Mouse (Mus musculus) adrenal gland, adult 2 months (tissue): ENCODE results near the gene Borcs7. TPM values are rescaled to one million over a fixed set of nuclear protein-coding genes. Genes with fewer than 3 reads are reported as not detected.

Experiments
- DNase-seq: peaks from one replicate; pipeline ENCODE4 v3.0.0; 2021
- polyA plus RNA-seq: library from polyadenylated mRNA; depleted of rRNA; stranded (reverse); fragments of >200 nt; gene quantifications from 2 replicates; pipeline ENCODE4 v1.2.3, GENCODE M21; 2012
- total RNA-seq, 2 experiments: library from RNA; stranded (reverse); gene quantifications; 2 replicates each; pipeline ENCODE4 v1.2.3; 2021

The Borcs7 gene
- total and polyA plus RNA-seq, 3 experiments, result 2.9 to 14.5 (median 13.5) TPM

DNA sequence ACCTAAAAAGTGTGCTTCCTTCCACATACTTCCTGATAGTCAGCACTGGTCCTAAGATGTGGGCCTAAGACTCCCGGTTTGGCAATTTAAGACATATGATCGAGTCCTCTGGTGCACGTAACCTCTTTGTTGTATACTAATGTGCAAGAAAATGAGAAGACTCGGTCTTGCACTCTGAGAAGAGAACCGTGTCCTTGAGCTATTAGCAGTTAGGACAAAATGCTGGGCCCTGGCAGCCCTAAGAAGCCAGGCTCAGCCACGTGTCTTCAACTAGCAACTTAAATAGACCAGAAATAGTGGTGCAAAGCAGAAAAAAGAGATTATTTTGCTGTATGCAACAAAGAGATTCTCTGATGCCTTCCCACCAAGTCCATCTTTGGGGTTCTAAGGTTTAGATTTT is 26.9 kb upstream of the Borcs7 start:
- peak; percentile 1 for DNase-seq

DNA sequence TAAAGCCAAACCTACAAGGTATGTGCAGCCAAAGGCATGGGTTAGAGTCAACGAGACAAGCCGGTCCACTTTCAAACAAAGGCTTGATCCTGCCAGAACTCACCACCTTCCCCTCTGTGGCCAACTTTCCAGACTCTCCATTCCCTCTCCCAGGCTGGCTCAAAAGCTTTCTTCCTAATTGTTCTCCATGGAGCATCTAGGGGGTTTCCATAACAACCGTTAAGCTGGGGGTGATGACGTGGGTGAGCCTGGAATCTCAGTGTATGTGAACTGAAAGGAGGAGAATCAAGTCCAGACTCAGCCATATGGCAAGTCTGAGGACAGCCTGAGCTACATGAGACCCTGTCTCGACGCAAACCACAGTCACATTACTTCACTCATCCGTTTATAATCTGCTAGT is 24.2 kb upstream of the Borcs7 start:
- peak; percentile 3 for DNase-seq

DNA sequence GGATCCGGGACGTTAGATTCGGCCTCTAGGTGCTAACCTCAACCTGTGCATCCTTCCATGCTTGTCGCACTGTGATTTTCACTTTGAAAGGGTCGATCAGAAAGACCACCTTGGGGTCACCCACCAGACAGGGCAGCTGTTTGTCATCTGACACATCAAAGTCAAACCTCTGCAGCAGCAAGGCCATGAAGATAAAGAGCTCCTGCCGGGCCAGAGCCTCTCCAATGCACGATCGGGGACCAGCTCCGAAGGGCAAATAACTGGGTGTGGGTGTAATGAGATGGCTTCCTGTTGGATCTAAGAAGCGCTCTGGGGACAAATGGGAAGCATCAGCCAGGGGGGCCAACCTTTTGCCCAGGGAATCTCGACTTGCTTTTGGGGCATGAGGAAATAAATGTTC is 22.4 kb upstream of the Borcs7 start:
- peak; percentile 42 for DNase-seq

DNA sequence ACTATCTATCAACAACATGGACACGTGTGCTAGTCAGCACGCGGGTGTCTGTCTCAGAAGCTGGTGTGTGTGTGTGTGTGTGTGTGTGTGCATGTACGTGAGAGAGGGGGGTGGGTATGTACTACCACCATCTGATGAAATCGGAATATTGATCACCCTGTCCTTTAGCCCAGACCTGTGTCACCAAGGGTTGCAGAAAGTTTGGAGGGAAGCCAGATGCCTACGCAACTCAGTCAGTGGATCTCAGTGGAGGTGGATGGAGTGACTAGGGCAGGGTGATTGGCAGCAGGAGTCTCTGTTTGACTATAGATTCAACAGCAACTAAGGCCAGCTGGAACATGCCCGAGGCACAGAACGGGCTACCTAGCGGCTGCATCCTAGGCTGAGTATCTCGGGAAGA is 21.4 kb upstream of the Borcs7 start:
- peak; percentile 60 for DNase-seq

GRCm38 (mm10) chr19:46669802-46670201 is 19.9 kb upstream of the Borcs7 start:
- no peak for DNase-seq

- peak; percentile 64 for DNase-seq
Measured at GRCm38 (mm10) chr19:46670691-46671090, 19.0 kb upstream of the Borcs7 start.

- DNase-seq, result peak; percentile 78
Measured at GRCm38 (mm10) chr19:46672766-46673418, 16.8 kb upstream of the Borcs7 start, which contains the start of gene Cyp17a1. Gene Cyp17a1 (minus strand): TSS chr19:46673172.

GRCm38 (mm10) chr19:46675641-46676040 is 14.1 kb upstream of the Borcs7 start:
- DNase-seq, result peak; percentile 20

DNA sequence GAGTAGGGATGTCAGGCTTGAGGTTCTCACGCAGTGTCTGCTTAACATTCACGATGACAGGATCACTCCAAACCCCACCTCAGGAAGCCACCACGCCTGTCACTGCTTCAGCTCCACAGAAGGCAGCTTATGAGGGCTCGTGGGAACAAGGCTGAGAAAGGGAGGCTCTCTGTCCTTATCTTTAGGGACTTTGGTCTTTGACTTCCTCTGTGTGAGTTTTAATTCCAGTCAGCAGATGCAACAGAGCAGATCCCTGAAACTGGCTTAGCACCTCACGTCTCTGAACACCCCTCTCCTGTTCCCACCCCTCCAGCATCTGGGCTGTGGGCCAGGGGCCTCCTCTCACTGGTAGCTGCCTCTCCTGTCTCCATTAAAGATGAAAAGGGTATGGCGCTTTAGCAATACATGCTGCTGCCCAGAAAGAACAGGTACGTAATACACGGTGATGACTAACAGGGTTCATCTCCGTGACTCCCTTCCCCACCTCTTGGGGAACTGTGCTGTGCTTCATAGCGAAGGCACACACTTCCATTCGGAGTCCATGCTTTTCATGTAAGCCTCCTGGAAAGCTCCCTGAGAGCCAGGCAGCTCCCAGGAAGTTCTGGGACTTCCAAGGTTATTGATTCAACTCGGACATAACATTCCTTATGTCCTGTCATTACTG is 9.9 kb upstream of the Borcs7 start:
- no peak for DNase-seq

DNA sequence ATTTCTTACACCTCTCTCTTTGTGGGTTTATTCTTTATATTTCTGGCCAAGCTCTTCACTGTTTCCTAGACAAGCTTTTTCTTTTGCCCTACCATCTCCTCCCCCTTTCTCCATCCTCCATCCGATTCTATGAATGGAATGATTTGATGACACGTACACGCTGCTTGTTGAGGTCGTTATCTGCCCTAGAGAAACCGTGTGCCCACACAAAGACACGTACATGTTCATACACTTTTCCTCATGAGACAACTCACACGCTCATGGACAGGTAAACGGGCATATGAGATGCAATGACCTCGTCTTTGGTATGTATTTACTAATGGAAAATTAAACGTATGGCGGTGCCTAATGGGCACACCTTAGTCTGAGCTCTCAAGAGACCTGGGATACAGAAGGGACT is 681 bp downstream of the Borcs7 start:
- no peak for DNase-seq

DNA sequence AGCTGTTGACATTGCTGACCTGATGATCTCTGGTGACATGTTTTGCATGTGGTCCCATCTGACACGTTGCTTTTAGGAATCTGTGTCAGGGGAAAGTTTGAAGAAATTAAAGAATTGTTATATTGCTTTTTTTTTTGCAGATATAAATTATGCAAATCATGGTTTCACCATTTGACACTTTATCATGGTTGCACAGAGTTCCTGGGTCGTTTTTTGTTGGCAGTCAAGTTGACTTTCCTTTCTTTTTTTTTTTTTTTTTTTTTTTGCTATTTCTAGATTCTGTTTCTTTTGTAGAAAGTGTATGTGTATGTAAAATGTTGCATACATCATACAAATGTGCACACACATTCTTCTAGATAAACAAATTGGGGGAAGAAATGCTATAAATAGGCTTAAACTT is 1.4 kb downstream of the Borcs7 start:
- DNase-seq, result no peak

GRCm38 (mm10) chr19:46693146-46693545 is 3.4 kb downstream of the Borcs7 start:
- peak; percentile 14 for DNase-seq

GRCm38 (mm10) chr19:46696482-46696881 is 6.8 kb downstream of the Borcs7 start:
- DNase-seq, result no peak

DNA sequence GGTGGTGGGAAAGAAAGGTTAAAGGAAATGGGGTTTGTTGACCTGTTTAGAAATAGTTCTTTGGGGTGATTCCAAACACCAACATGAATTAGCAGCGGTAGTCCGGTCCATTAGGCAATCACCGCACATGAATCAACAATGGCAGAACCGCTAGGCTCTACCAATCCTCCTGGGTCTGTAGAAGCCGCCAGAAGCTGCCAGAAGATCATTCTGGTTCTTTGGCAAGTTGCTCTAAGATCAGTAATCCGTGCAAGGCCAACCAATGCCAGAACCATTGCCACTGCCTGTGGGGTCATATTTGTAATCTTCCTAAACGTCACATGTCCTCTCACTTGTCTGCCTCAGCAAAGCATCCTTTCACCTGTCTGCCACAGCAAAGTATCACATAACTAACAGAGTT is 7.2 kb downstream of the Borcs7 start:
- peak; percentile 39 for DNase-seq

GRCm38 (mm10) chr19:46697840-46698517 is 8.3 kb downstream of the Borcs7 start:
- peak; percentile 30 for DNase-seq

- peak; percentile 30 for DNase-seq
Measured at GRCm38 (mm10) chr19:46699011-46699481, 9.3 kb downstream of the Borcs7 start.

DNA sequence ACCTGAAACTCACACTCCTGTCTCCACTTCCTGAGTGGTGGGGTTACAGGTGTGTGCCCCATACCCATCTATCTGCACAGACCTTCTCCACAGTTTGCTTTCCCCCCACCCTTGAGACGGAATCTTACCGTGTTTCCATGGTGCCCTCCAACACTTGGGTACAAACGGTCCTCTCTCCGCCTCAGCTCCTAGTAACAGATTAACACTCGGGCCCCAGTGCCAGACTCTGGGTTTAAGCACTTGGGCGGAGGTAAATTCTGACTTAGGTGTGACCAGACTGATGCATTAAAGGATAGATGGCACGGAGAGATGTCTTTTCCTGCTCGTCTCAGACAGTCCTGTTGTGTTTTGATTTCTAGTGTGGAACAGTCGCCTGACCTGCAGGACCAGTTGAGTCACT is 11.4 kb downstream of the Borcs7 start:
- DNase-seq, result no peak

DNA sequence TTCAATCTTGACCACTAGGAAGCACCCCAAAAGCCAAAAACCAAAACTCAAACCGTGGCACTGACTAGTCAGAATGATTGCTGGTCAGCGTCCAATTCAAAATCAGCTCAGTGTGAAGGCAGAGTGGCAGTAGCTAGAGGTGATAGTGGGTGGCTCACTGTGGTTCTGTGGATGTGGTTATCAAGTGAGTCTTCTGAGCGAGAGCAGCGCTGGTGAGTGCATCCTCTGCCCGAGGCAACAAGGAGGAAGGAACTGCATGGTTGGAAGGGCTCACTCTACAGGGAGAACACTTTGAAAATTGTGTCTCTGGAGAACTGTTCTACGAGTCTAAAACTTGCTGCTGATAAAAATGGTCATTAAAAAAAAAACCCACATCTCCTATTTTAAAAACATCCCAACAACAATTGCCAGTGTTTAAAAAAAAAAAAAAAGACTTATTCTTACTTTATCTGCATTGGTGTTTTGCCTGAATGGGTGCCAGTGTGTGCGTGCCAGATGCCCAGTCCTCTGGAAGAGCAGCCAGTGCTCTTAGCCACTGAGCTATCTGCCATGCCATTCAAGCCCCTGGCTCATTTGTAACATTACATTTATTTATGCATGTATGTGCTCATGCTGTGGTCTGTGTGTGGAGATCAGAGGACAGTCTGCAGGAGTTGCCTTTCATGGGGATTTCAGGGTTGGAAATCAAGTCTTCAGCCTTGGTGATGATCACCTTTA is 16.2 kb downstream of the Borcs7 start:
- DNase-seq, result no peak

- no peak for DNase-seq
Measured at GRCm38 (mm10) chr19:46706540-46707295, 17.0 kb downstream of the Borcs7 start.

GRCm38 (mm10) chr19:46707296-46708151 is 17.8 kb downstream of the Borcs7 start, which contains the start of gene As3mt:
Gene As3mt (plus strand): TSS chr19:46707458.
- DNase-seq, result peak; percentile 90

- DNase-seq, result no peak
Measured at GRCm38 (mm10) chr19:46710614-46711013, 20.9 kb downstream of the Borcs7 start.
